Mouse (Mus musculus) spleen, embryonic (tissue): ENCODE measurements at regions not wholly inside any gene's neighbourhood (a gene's known extent, or its start where the extent isn't known, plus 50 kb on each side); places are given as distances from the start of the nearest gene placed in this dataset.
"Not testable (repeated sequence)": the region's sequence is repeated elsewhere in the genome, so short reads cannot be mapped to it uniquely, and the experiment has no call there.

Source experiments
- CTCF ChIA-PET: fragments of 350-600 bp; sonication (Branson Sonifier 250); formaldehyde crosslinking; loops from one replicate; lab custom pipeline; 2022; lab: Charles Lee

DNA sequence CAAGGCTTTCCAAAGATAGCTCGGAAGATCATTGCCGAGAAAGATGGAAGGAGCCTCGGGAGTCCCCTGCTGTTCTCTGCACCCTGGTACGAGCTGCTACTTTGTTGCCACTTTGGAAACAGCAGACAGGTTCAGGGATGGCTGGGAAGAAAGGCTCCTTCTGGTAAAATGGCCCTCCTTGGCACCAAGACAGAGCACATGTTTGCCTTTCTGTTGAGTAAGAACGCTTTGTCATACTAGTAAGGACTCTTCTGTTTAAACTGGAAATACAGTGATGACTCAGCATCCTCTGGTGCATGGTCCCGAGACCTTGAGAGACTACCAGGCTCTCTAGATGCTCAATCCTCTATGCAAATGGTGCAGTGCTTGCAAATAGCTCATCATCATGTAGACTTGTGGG lies 118.2 kb upstream of the Dyrk2 start:
- CTCF ChIA-PET = no interaction called here

DNA sequence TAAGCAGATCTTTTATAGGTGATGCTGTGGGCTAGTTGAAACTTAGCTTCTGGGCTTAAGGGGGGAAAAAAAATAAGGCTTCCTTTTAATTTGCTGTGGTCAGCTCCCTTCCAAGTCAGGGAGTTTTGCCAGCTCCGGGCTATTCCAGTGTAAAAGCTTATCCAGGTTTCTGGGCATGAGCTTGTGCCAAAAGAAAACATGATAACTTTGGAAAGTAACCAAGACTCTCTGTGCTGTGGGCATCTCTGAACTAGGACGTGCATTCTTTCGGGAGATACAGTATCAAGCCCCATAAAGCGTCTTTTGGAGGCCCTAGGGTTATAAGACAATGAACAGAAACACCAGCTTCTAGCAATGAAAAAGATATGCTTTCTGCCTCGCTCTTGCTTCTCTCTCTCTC lies 114.6 kb upstream of the Dyrk2 start:
- CTCF ChIA-PET = interaction anchor here (0.5 kb wide), 1 partner anchor 258 kb away, joined by 3 read pairs; no protein-coding TSS in a partner anchor

DNA sequence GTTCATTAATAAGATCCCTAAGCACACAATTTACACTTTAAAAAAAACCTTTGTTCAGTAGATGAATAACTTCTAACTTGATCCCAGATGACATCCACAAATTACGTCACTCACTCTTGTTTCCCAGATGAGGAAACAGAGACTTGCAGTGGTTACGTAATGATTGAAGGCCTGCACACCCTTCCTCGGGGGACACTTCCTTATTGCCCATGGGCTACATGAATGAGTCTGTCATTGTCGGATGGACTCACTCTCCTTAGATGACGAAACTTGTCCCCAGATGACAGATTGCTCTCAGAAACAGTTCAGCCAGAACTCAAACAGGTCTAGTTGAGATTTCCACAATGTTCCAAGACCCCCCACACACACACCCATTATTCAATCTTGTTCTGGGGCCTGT lies 111.4 kb upstream of the Dyrk2 start:
- CTCF ChIA-PET = no interaction called here

DNA sequence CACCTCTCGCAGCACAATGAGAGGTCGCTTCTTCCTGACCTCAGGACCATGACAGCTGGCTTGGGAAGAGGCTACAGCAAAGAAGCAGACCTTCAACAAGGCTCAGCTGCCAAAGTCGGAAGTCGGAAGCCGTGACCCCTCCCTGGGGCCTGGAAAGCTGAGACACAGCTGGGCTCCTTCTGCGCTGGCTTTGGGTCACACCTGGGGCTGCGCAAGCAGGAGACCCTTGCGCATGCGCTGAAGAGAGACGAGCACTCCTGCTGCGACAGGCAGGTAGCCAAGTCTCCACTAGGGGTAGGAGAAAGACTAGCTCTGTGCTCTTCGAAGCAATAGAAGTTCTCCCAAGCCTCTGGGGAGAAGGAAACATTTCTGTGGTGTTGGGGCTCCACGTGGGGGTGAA lies 109.3 kb upstream of the Dyrk2 start:
- CTCF ChIA-PET = no interaction called here

DNA sequence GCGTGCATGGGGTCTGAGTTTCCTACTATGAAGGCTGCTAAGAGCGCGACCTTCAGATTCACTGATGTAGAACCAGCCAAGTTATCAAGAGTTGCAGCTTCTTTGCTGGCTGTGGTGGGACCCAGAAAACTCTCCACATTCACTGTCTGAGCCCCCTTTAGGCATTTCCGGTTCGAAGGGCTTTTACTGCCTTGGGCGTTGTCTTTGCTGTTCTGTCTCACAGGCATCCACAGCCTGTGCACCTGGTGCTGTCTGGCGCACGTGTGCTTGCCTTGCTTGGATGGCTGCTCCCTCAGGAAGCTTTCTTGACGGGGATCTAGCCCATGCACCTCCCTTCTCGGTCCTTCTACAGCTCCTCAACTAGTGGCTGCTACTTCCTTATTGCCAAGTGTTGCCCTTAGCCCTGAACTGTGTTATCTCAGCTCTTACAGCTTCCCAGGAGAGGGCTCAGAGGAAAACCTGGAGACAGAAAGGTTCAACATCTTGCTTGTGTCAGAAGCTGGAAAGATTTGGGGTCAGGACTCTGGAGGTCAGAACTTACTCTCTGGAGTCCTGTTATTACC lies 108.3 kb upstream of the Dyrk2 start:
- CTCF ChIA-PET = interaction anchor here (0.7 kb wide), 1 partner anchor 382 kb away, joined by 21 read pairs; no protein-coding TSS in a partner anchor

DNA sequence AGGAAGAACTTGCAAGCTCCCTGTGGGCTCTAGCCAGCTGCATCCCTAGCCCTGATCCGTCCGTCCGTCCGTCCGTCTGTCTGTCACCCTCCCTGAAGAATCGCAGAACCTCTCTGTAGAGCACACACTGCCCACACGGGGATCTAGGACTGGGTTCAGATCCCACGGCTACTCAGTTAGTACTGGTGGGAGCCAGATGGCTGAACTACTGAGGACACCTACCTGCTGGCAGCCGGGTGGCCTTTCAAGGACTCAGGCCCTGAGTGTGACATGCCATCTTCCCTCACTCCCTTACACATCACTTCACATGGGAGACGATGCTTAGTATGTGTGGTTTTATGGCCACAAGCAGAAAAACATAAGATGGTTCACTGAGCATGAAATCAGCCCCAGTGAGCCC lies 106.4 kb upstream of the Dyrk2 start:
- CTCF ChIA-PET = no interaction called here

DNA sequence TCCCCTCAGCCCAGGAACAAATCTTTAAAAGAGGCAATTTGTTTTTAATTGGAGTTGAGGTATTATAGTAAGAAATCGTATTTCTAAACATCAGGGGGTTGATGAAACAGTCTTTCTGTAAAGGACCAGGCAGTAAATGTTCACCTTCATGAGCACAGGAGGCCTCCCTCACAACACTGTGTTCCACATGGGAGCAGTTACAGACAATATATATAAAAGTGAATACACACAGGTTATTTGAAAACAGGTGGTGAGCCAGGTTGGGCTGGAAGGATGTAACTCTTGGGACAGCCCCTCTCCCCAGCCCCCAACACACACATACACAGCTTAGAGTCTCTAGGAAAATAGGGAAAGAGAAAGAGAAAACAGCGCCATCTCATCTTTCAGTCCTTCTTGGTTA lies 105.8 kb upstream of the Dyrk2 start:
- CTCF ChIA-PET = no interaction called here

DNA sequence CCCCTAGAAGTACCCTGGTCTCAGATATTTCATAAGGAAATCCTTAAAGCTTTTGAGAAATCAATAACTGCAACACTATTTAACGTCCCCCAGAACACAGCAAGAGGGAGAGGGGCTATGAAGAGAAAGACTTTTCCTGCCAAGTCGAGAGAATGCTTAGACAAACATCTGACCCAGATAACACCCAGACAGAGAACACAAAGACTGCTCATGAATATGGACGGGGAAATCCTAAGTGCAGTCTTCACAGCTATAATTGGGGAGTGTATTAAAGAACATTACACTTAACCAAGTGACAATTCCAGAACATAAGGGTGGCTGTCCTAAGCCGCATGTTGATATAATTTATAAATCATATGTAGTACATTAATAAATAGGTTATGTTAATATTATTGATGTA lies 103.3 kb upstream of the Dyrk2 start:
- CTCF ChIA-PET = no interaction called here

DNA sequence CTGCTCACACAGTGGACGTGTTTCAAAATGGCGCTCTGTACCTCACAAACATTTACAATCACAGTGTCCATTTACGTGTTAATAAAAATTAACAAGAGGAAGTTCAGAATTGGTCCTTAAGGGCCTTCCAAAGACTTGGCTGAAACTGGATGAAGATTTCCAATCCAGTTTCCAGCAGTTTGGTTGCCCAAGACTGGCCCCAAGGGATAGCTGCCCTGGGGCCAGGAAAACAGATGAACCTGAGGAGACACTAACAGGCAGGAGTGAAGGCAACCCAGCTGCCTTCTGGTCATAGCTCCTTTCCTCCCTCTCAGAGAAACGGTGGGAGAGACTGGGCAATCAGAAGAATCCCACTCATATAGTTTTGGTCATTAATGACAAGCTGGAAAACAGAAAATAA lies 102.6 kb upstream of the Dyrk2 start:
- CTCF ChIA-PET = no interaction called here

DNA sequence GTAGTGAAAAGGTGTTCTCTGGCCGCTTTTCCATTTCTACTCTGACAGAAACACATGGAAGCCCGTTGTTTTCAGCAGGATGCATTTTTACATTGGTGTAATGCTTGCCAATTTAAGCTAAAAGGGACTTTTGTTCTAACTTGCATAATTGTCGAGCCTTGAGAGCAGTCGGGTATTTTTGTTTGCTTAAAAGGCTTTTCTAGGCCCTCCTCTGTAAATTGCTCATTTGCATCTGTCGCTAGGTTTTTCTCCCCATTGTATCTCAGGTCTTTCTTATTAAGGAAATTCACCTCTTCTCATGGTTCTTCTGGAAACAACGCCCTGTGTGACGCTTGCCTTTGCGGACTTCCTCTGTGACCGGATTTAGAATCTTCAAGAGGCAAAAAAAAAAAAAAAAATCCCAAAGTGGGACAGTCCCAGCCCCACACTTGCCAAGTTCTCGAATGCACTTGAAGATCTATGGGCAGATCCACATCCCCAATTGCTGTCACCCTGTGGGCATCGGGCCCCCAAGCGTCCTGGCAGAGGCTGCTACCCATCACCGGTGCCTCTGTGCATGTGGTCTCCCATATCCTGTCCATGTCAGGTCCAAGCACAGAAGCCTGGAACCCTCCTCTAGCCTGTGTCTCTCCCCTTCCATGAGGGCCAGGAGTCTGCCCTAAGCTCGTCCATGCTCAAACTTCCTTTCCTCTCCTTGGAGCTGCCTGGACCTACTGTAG lies 100.6 kb upstream of the Dyrk2 start:
- CTCF ChIA-PET = no interaction called here

DNA sequence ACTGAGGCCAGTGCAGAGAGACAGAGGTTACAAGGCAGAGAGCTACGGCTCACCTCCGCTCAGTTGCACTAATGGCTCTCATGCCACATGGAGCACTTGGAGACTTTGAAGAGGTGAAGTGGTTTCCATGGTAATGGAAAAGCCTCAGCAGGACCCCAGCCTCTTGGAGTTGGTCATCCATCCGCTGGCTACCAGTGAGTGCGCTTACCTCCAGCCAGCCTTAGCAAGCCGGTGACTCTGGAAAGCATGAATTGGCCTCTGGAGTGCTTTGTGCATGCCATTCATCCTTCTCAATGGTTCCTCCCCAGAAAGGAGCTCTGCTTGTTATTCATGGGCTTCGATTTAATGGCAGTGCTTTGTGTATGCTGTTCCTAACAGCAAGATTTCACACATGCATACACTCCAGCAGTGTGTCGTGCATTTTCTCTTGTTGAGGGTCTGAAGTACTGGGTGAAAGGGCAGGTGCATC lies 91.7 kb upstream of the Dyrk2 start:
- CTCF ChIA-PET = no interaction called here

DNA sequence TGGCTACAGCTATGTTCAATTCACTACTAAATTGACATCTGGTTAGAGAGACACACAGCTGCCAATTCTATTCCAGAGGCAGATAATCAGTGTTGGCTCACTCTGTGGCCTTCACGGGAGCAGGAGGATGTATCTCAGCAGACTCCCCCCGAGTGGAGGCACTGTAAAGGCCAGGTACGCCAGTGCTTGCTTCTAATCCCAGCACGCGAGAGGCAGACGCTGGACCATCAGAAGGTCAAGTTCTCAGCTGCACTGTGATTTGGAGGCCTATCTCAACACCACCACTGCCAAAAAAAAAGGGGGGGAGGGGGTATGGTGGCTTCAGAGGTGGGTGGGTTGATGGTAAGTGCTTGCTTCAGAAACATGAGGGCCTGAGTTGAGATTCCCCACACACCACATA lies 90.1 kb upstream of the Dyrk2 start:
- CTCF ChIA-PET = no interaction called here

DNA sequence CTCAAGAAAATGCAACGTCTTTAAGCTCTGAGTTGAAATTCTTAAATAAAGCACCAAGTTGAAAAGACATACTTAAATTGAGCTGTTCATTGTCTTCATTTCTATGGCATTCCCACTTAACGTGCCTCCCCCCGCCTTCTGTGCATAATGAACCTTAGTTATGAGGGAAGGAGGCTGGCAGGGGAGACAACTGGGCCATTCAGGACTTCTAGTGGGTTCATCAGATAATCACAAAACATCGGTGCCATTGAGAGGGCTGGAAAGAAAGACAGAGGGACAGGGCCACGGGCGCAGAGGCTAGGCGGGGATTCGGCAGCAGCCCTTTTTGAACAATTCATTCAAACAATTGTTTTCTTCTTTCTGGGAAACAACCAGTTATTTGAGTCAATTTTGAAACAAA lies 89.6 kb upstream of the Dyrk2 start:
- CTCF ChIA-PET = interaction anchor here (0.6 kb wide), 1 partner anchor 23 kb away, joined by 4 read pairs; no protein-coding TSS in a partner anchor

DNA sequence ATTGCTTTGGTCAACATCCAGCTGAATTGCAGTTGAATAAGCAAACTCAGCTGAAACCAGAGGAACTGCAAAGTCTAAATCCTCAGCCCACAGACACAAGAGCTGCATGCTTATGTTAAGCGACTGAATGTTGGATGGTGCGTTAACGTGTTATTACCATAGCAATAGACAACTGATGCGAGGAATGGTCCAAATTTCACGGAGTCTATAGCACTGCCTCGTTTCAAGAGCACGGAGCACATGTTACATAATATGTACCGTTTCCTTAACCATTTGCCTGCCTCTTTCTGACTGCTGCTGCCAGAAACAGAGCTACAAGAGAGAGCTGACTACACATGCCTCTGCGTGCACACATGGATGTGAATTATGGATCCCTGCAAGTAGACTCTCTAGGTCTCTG lies 86.3 kb upstream of the Dyrk2 start:
- CTCF ChIA-PET = no interaction called here

DNA sequence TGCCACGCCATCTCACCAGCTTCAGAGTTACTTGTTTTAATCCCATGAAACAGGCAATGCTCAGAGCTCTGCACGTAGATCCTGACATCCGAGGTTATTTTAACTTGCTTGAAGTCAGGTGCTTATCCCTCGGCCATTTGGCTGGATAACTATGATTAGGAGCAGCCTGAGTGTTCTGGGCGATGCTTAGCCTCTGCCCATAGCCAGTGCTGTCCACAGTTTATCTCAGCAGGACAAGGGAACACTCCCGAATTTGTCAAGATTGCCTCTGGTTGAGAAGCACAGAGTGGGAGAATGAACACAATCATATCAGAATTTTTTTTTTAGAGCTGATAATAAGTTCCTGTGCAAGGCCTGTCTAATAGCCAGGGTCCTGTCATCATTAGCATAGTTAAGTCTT lies 83.4 kb upstream of the Dyrk2 start:
- CTCF ChIA-PET = no interaction called here

DNA sequence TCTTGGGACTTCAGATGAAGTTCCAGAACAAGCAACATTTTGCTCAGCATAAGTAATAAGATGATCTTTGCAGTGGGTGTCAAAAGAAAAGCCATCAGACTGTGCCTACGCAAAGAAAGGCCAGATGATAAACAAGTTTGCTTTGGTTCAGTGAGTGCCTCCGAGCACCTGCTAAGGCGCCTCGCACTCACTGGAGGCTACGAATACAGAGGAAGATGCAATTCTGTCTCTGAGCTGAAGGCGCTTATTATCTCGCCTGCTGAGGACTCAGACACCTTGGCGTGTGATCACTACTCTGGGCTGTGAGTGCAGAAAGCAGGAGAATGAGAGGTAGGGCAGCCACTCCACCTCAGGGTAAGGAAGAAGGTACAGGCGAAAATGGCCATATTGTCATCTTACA lies 82.7 kb upstream of the Dyrk2 start:
- CTCF ChIA-PET = no interaction called here

DNA sequence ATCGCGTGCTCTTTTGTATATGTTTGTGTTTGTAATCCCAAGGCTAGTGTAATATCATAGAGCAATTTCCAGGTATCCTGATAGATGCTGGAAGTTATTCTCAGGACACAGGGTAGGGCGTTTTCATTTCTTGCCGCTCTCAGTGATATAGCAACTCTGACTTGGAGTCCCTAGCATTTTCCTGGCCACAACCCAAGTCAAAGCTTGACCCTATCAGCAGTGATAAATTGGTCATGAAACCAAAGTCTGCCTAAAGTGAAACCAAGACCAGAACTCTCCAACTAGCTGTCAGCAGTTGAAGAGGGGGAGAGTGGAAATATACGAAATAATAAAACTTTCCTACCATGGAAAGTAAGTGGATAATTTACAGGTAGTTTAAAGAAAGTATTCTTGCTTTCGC lies 77.7 kb upstream of the Dyrk2 start:
- CTCF ChIA-PET = no interaction called here

DNA sequence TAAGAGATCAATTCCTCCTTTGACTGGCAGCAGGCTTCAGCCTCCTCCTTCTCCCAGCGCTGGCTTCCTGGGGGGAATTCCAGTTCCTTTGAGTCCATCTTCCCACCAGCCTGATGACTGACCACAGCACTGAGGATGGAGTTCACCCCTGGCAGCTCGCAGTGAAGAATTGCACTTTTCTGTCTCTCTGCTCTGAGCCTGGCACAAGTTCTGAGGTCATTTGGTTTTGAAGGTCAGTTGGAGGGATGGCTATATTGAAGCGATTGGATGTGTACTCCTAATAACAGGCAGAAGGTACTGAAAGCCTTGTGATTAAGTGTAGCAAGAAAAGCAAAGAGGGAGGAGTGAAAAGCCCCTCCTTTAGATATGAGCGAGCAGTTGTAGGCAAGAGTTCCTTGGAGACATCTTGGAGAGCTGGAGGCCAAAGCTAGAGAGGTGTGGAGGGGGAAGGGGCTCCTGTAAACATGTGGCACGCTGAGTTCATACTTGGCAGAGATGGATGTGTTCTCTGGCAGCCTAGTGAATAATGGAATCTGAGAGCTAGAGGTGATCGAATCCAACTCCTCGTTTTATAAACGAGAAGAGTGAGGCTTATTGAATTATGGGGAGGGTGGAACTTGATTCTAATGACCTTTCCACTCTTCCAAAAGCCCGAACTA lies 77.1 kb upstream of the Dyrk2 start:
- CTCF ChIA-PET = no interaction called here

DNA sequence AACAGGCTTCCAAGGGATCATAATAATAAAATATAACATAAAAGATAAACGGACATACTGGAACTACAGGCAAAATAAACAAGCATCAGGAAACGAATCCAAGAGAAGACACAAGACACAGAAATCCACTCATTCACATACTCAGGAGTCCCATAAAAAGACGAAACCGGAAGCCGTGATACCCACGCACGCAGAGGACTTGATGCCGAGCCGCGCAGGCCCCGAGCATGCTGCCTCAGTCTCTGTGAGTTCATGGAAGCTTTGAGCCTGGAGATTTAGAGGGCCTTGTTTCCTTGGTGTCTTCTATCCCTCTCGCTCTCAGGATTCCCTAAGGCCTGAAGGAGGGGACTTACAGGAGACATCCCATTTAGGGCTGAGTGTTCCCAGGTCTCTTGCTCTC lies 57.3 kb upstream of the Dyrk2 start:
- CTCF ChIA-PET = no interaction called here

DNA sequence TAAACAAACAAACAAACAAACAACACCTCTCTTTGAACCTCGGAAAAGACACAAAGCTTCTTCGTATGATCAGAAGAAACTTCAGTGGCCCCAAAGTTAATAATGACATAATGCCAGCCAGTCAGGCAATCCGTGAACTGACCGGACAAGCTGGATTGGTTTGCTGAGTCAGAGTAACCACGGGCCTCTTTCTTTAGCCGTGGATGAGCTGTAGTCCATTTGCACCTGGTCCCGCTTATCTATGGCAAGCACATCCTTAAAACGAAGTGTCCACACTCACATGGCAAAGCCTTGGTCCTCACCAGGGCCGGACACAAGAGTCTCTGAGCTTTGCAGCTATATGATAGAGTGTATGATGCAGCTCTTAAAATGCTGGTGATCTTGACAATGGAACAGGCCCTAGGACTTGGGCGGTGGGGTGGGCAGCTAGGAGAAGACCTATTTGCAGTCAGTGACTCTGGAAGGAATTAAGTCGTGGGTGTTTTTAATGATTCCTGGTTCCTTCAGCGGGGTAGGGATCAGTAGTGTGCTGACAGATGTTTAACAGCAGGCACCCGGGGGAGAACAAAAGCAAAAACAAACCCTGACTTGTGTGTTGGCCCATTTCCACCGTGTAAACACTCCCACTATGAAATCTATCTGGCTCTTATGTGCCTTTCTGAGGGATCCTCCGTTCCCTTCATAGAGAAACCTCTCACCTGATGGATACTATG lies 53.6 kb upstream of the Dyrk2 start:
- CTCF ChIA-PET = no interaction called here

DNA sequence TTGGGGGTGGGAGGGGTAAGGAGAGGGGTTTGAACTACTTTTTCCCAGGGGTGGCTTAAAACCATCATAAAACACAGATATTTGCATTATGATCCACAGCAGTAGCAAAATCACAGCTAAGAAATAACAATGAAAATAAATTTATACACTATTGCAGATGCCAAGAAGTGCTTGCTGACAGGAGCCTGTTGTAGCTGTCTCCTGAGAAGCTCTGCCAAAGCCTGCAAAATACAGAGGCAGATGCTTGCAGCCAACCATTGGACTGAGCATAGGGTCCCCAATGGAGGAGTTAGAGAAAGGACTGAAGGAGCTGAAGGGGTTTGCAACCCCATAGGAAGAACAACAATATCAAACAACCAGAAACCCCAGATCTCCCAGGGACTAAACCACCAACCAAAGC lies 52.1 kb upstream of the Dyrk2 start:
- CTCF ChIA-PET = not testable (repeated sequence)
